Mouse (Mus musculus): ENCODE data around the gene Akap8l. TPM values are rescaled to one million over a fixed set of nuclear protein-coding genes. Genes with fewer than 3 reads are reported as not detected.

The Akap8l gene
- polyA plus RNA-seq (2012; rRNA removed): 114 TPM in 2 replicates

GRCm38 (mm10) chr17:32350382-32350983 lies at the start of gene Akap8l:
Gene Akap8l (minus strand): TSS chr17:32350607.
- DNase-seq (ENCODE audit: low read depth): peak; percentile 90

GRCm38 (mm10) chr17:32396266-32396665 lies 45.9 kb upstream of the Akap8l start:
- DNase-seq (ENCODE audit: low read depth): no peak

- DNase-seq (ENCODE audit: low read depth): no peak
These were observed 43.5 kb upstream of the Akap8l start for GRCm38 (mm10) chr17:32393944-32394343.

GRCm38 (mm10) chr17:32389101-32389659 lies 38.8 kb upstream of the Akap8l start, which contains the start of gene Wiz:
Gene Wiz (minus strand): TSS chr17:32389439.
- DNase-seq (ENCODE audit: low read depth): no peak

- DNase-seq (ENCODE audit: low read depth): no peak
These were observed 38.1 kb upstream of the Akap8l start for GRCm38 (mm10) chr17:32388370-32389100.

- no peak for DNase-seq (ENCODE audit: low read depth)
These were observed 37.6 kb upstream of the Akap8l start for GRCm38 (mm10) chr17:32387986-32388369.

- DNase-seq (ENCODE audit: low read depth): no peak
These were observed 36.4 kb upstream of the Akap8l start for GRCm38 (mm10) chr17:32386659-32387432.

- no peak for DNase-seq (ENCODE audit: low read depth)
These were observed 33.3 kb upstream of the Akap8l start for GRCm38 (mm10) chr17:32383661-32384060.

- DNase-seq (ENCODE audit: low read depth): peak; percentile 56
These were observed 32.2 kb upstream of the Akap8l start for GRCm38 (mm10) chr17:32382576-32382975.

- DNase-seq (ENCODE audit: low read depth): no peak
These were observed 28.4 kb upstream of the Akap8l start for GRCm38 (mm10) chr17:32378786-32379185.

GRCm38 (mm10) chr17:32377137-32377536 lies 26.7 kb upstream of the Akap8l start:
- DNase-seq (ENCODE audit: low read depth): no peak

GRCm38 (mm10) chr17:32376475-32376874 lies 26.1 kb upstream of the Akap8l start:
- DNase-seq (ENCODE audit: low read depth): no peak

- no peak for DNase-seq (ENCODE audit: low read depth)
These were observed 18.7 kb upstream of the Akap8l start for GRCm38 (mm10) chr17:32368991-32369578.

GRCm38 (mm10) chr17:32367706-32368105 lies 17.3 kb upstream of the Akap8l start:
- DNase-seq (ENCODE audit: low read depth): no peak

GRCm38 (mm10) chr17:32365296-32365695 lies 14.9 kb upstream of the Akap8l start:
- no peak for DNase-seq (ENCODE audit: low read depth)

GRCm38 (mm10) chr17:32364850-32365249 lies 14.4 kb upstream of the Akap8l start:
- DNase-seq (ENCODE audit: low read depth): no peak

- DNase-seq (ENCODE audit: low read depth): no peak
These were observed 13.9 kb upstream of the Akap8l start for GRCm38 (mm10) chr17:32364331-32364730.

GRCm38 (mm10) chr17:32363821-32364301 lies 13.5 kb upstream of the Akap8l start:
- DNase-seq (ENCODE audit: low read depth): no peak

GRCm38 (mm10) chr17:32362686-32363085 lies 12.3 kb upstream of the Akap8l start:
- no peak for DNase-seq (ENCODE audit: low read depth)

- DNase-seq (ENCODE audit: low read depth): no peak
These were observed 9.5 kb upstream of the Akap8l start for GRCm38 (mm10) chr17:32359928-32360327.

- DNase-seq (ENCODE audit: low read depth): no peak
These were observed 8.5 kb upstream of the Akap8l start for GRCm38 (mm10) chr17:32358943-32359340.

Measured in gonadal fat pad, adult 2 months (tissue).